Mouse (Mus musculus) olfactory bulb, adult 2 months (tissue): ENCODE measurements around the gene S100a5.

ENCODE experiments used
- CTCF ChIP-seq: fragments of 200-500 bp; IDR thresholded peaks from 2 replicates; pipeline ENCODE4 v1.5.1; 2012; ENCODE audit warnings: low read depth, mild to moderate bottlenecking, low read length, moderate library complexity; ENCODE audit not compliant: insufficient read depth
- POLR2A ChIP-seq: fragments of 200-500 bp; IDR thresholded peaks from 2 replicates; pipeline ENCODE4 v1.6.1; 2012; ENCODE audit warnings: mild to moderate bottlenecking, low read depth, low read length, moderate library complexity; ENCODE audit not compliant: insufficient read depth

- no peak for TF ChIP-seq POLR2A
- no peak for TF ChIP-seq CTCF
Observed at GRCm38 (mm10) chr3:90579433-90579832, 28.9 kb upstream of the S100a5 start.
